Mouse (Mus musculus) gastrocnemius, postnatal 4 days (tissue): ENCODE measurements around the gene Fstl4. TPM values are rescaled to one million over a fixed set of nuclear protein-coding genes. Genes with fewer than 3 reads are reported as not detected.

ENCODE experiments used
- DNase-seq, 2 experiments: peaks; one replicate each; pipeline ENCODE4 v3.0.0; 2021 to 2022; ENCODE audit warnings: low spot score in 2 of 2, mixed read lengths in 2 of 2
- total RNA-seq, 2 experiments: library from RNA; stranded (reverse); gene quantifications; 2 replicates each; pipeline ENCODE4 v1.2.3; 2021

Fstl4 gene
- total RNA-seq, 2 experiments from 2014 or later, result 0.13 to 0.20 TPM

GRCm38 (mm10) chr11:52767921-52768320 lies 3.5 kb downstream of the Fstl4 start:
- DNase-seq, result no peak

- DNase-seq, result no peak
Measured at GRCm38 (mm10) chr11:52773073-52773472, 8.6 kb downstream of the Fstl4 start.

GRCm38 (mm10) chr11:52775291-52775690 lies 10.9 kb downstream of the Fstl4 start:
- no peak for DNase-seq

- DNase-seq, result no peak
Measured at GRCm38 (mm10) chr11:52782426-52782825, 18.0 kb downstream of the Fstl4 start.

GRCm38 (mm10) chr11:52794331-52794730 lies 29.9 kb downstream of the Fstl4 start:
- no peak for DNase-seq

- DNase-seq, result no peak
Measured at GRCm38 (mm10) chr11:52809542-52809941, 45.1 kb downstream of the Fstl4 start.

GRCm38 (mm10) chr11:52816004-52816403 lies 51.6 kb downstream of the Fstl4 start:
- no peak for DNase-seq

GRCm38 (mm10) chr11:52820336-52820905 lies 56.0 kb downstream of the Fstl4 start:
- DNase-seq, result no peak

GRCm38 (mm10) chr11:52826591-52826990 lies 62.2 kb downstream of the Fstl4 start:
- DNase-seq, result no peak

GRCm38 (mm10) chr11:52831631-52832310 lies 67.3 kb downstream of the Fstl4 start:
- DNase-seq, result no peak

- DNase-seq, result no peak
Measured at GRCm38 (mm10) chr11:52832311-52832675, 67.9 kb downstream of the Fstl4 start.

GRCm38 (mm10) chr11:52848691-52849090 lies 84.3 kb downstream of the Fstl4 start:
- no peak for DNase-seq

GRCm38 (mm10) chr11:52850071-52850470 lies 85.6 kb downstream of the Fstl4 start:
- no peak for DNase-seq

- DNase-seq, result no peak
Measured at GRCm38 (mm10) chr11:52872846-52873512, 108.5 kb downstream of the Fstl4 start.

- DNase-seq, result no peak
Measured at GRCm38 (mm10) chr11:52875916-52876765, 111.7 kb downstream of the Fstl4 start.

- no peak for DNase-seq
Measured at GRCm38 (mm10) chr11:52877662-52878061, 113.2 kb downstream of the Fstl4 start.

GRCm38 (mm10) chr11:52879958-52880357 lies 115.5 kb downstream of the Fstl4 start:
- no peak for DNase-seq

GRCm38 (mm10) chr11:52886559-52887303 lies 122.3 kb downstream of the Fstl4 start:
- no peak for DNase-seq

GRCm38 (mm10) chr11:52888150-52888549 lies 123.7 kb downstream of the Fstl4 start:
- DNase-seq, result no peak

- no peak for DNase-seq
Measured at GRCm38 (mm10) chr11:52889527-52889926, 125.1 kb downstream of the Fstl4 start.

- no peak for DNase-seq
Measured at GRCm38 (mm10) chr11:52890156-52890555, 125.7 kb downstream of the Fstl4 start.
